Mouse (Mus musculus) spleen, postnatal 36 days (tissue): ENCODE results near the gene Psmc3.
A peak's percentile ranks its signal among the peaks of the same experiment; 100 is the strongest.

Source experiments
- DNase-seq, 2 experiments: peaks; one replicate each; pipeline ENCODE4 v3.0.0; 2022; ENCODE audit warnings: low spot score in 2 of 2, mixed read lengths in 1 of 2

The Psmc3 gene

DNA sequence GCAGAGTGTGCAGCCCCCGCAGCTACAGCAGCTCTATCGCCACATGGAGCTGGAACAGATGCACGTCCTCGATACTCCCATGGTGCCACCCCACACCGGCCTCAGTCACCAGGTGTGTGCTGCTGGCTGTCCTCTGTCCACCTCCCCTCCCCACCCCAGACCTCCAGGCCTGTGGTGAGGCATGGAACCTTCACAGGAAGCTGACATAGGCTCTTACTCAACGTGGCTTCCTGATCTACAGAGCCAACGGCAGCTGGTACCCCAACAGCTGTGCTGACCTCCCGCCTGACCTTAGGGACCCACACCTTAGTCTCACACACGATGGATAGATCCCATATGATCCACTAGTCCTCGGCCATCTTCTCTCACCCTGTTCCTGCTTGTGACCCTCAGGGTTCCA, 59.5 kb downstream of the Psmc3 start:
- no peak for DNase-seq

DNA sequence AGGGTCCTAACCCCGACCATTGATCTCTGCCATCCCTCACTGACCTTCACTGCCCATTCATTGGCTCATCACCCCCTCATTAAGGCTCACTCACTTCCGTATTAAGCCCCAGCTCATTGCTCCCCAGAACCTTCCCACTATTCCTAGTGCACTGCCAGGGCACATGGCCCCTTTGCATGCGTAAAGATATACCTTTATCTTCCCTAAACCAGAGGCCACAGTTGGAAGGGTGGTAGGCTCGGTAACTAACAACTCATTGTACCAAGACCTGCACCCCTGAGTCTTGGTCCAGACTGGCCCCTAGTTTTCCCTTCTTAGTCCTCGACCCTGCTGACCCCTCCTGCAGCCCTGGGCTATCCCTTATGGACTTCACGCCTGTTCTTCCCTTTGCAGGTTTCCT, 60.0 kb downstream of the Psmc3 start:
- no peak for DNase-seq

DNA sequence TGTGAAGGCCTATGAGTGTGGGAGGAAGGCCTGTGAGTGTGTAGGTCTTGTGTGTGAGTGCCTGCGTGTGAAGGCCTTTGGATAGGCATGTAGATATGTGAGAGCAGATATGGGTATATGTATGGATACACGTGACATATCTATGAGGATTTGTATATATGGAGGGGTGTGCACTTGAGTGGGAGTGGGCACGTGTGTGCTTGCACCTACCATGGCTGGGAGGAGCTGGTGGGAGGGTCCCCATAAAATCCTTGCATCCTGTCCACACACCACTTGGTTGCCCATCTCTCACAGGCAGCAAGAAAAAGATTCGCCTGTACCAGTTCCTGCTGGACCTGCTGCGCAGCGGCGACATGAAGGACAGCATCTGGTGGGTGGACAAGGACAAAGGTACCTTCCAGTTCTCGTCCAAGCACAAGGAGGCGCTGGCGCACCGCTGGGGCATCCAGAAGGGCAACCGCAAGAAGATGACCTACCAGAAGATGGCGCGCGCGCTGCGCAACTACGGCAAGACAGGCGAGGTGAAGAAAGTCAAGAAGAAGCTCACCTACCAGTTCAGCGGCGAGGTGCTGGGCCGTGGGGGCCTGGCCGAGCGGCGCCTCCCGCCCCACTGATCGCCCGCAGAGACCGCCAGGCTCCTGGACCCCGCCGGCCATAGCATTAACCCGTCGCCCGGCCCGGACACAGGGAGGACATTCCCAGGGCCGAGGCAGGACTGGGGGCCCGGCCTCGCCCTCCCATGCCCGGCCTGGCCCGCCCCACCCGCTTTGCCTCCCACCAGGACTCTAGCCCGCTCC, 61.2 kb downstream of the Psmc3 start:
- peak; percentile 50 to 60 for DNase-seq

DNA sequence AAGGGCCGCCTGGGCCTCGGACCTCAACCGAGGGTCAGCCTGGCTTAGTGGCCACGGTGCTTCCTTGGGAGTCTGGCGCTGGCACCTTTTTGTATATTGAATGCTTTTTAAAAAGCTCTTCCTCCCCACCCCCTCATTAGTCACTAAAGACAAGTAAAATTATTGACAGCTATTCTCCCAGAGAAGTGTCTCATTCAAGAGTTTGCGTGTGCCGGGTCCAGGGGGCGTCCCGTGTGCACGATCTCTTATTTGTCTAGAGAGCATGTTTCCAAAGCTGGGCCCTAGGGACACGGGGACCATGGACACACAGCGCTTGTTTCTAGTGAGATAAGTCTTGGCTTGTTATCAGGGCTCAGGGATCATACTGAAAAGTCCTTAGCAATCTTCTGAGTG, 61.8 kb downstream of the Psmc3 start:
- DNase-seq: no peak
